Comparison of ENCODE assay signal across 8 mouse cellular contexts in genomic region chr2:167476200-167476688, GRCm38 (mm10). TPM values are rescaled to one million over a fixed set of nuclear protein-coding genes. Genes with fewer than 3 reads are reported as not detected.
A peak's percentile ranks its signal among the peaks of the same experiment; 100 is the strongest.
DNase-seq lines count a peak whose midpoint lies in the region; ATAC-seq lines count a peak whose summit lies in the region.

No protein-coding gene starts in this region.

- peak overlapping the region; percentile 61; the same call in 1 of the 2 replicates for H3K27ac ChIP-seq in limb, embryonic 13.5 days
- peak overlapping the region; percentile 73 for H3K27ac ChIP-seq in neural tube, embryonic 14.5 days (ENCODE audit: low read depth, low read length)

- H3K27me3 ChIP-seq in limb, embryonic 13.5 days: no peaks in the 10 kb centered on the region
- H3K27me3 ChIP-seq in neural tube, embryonic 14.5 days (ENCODE audit: control insufficient read depth, insufficient read depth, low read length): no peaks in the 10 kb centered on the region

- WGBS in limb, embryonic 13.5 days: 26% methylated on average over 7 of the region's 7 CpGs
- 9% methylated on average over 7 of the region's 7 CpGs for WGBS in neural tube, embryonic 14.5 days

- peaks cover 17% of the 10 kb centered on the region for H3K4me1 ChIP-seq in limb, embryonic 13.5 days
- peaks cover 17% of the 10 kb centered on the region for H3K4me1 ChIP-seq in neural tube, embryonic 14.5 days (ENCODE audit: control insufficient read depth, insufficient read depth, low read length)

- H3K4me3 ChIP-seq in limb, embryonic 13.5 days: no peak overlapping the region
- H3K4me3 ChIP-seq in neural tube, embryonic 14.5 days (ENCODE audit: low read depth, low read length): no peak overlapping the region

- DNase-seq in heart, adult 11 months: peak; percentile 96
- no peak for DNase-seq in heart, adult 8-10 months (ENCODE audit: low spot score)
- peak; percentile 86 to 87 for DNase-seq in cerebellum, postnatal 36 days
- DNase-seq in gastrocnemius, postnatal 25 days: peak; percentile 44
- peak; percentile 39 to 52 for DNase-seq in kidney, adult 8-10 months

- H3K9me3 ChIP-seq in limb, embryonic 13.5 days: no peaks in the 10 kb centered on the region
- no peaks in the 10 kb centered on the region for H3K9me3 ChIP-seq in neural tube, embryonic 14.5 days (ENCODE audit: control insufficient read depth, low read length)

- H3K9ac ChIP-seq in limb, embryonic 13.5 days: no peak overlapping the region
- no peak overlapping the region for H3K9ac ChIP-seq in neural tube, embryonic 14.5 days (replicated peaks; ENCODE audit: low read depth, low read length)

- peak; percentile 39; the same call in 1 of the 2 replicates for ATAC-seq in limb, embryonic 13.5 days (ENCODE audit: low FRiP score, low read depth)
- peak; percentile 79 for ATAC-seq in neural tube, embryonic 14.5 days (ENCODE audit: low read depth)
- no peak for ATAC-seq in CD4-positive, CD25-positive, alpha-beta regulatory T cell, adult 4 months

- no peak overlapping the region for H3K4me2 ChIP-seq in limb, embryonic 13.5 days (replicated peaks)
- H3K4me2 ChIP-seq in neural tube, embryonic 14.5 days (ENCODE audit: low read depth, low read length): no peak overlapping the region; the same call in 1 of the 2 replicates

- peaks cover 64% of the 10 kb centered on the region for H3K36me3 ChIP-seq in limb, embryonic 13.5 days
- H3K36me3 ChIP-seq in neural tube, embryonic 14.5 days (ENCODE audit: control insufficient read depth, insufficient read depth, low read length): peaks cover 14% of the 10 kb centered on the region

RNA-seq across cellular contexts. Expression of gene Rnf114, which starts 16.2 kb away (rescaled TPM):
- 10 to 100 TPM; 66.2 to 82.2 (median 75.4) TPM for total RNA-seq in heart, adult 8-10 months (2022)
- total RNA-seq in gastrocnemius, postnatal 25 days (2021): 10 to 100 TPM; 23.0 to 28.4 TPM
- polyA plus RNA-seq in limb, embryonic 13.5 days (2015; fragmentation: Nextera tagmentation; extraction: Ambion mirVana): 90.8 and 93.6 TPM in 2 replicates
- 111 and 118 TPM in 2 replicates for polyA plus RNA-seq in neural tube, embryonic 14.5 days (2014; fragmentation: Nextera tagmentation; extraction: Ambion mirVana)
- polyA plus RNA-seq in CD4-positive, CD25-positive, alpha-beta regulatory T cell, adult 4 months (2017; shearing (Covaris generic)): 100 to 1,000 TPM; 187 to 302 TPM

RNA-seq across cellular contexts. Expression of gene Spata2, which starts 16.4 kb away (rescaled TPM):
- total RNA-seq in heart, adult 8-10 months (2022): 10 to 100 TPM; 10.3 to 17.0 (median 15.9) TPM
- 10 to 100 TPM; 15.1 to 15.7 TPM for total RNA-seq in gastrocnemius, postnatal 25 days (2021)
- 13.4 and 14.5 TPM in 2 replicates for polyA plus RNA-seq in limb, embryonic 13.5 days (2015; fragmentation: Nextera tagmentation; extraction: Ambion mirVana)
- 24.8 and 28.2 TPM in 2 replicates for polyA plus RNA-seq in neural tube, embryonic 14.5 days (2014; fragmentation: Nextera tagmentation; extraction: Ambion mirVana)
- polyA plus RNA-seq in CD4-positive, CD25-positive, alpha-beta regulatory T cell, adult 4 months (2017; shearing (Covaris generic)): 10 to 100 TPM; 10.5 to 20.9 TPM

RNA-seq across cellular contexts. Expression of gene Slc9a8, which starts 54.7 kb away (rescaled TPM):
- 10 to 100 TPM; 24.6 to 30.5 (median 25.6) TPM for total RNA-seq in heart, adult 8-10 months (2022)
- 10 to 100 TPM; 23.4 to 27.7 TPM for total RNA-seq in gastrocnemius, postnatal 25 days (2021)
- 23.2 and 23.8 TPM in 2 replicates for polyA plus RNA-seq in limb, embryonic 13.5 days (2015; fragmentation: Nextera tagmentation; extraction: Ambion mirVana)
- 22.9 and 25.9 TPM in 2 replicates for polyA plus RNA-seq in neural tube, embryonic 14.5 days (2014; fragmentation: Nextera tagmentation; extraction: Ambion mirVana)
- polyA plus RNA-seq in CD4-positive, CD25-positive, alpha-beta regulatory T cell, adult 4 months (2017; shearing (Covaris generic)): 10 to 100 TPM; 42.4 to 75.1 TPM
